Mouse (Mus musculus) C2C12 (cell line): Measurements from ENCODE around the gene Cyyr1. TPM values are rescaled to one million over a fixed set of nuclear protein-coding genes. Genes with fewer than 3 reads are reported as not detected.

Experiments used
- H3K27me3 ChIP-seq: one replicate; pipeline ENCODE4 v1.6.1; 2011; ENCODE audit not compliant: control insufficient read depth, insufficient read depth, insufficient read length
- H3K36me3 ChIP-seq: one replicate; pipeline ENCODE4 v1.6.1; 2011; ENCODE audit not compliant: control insufficient read depth, insufficient read depth
- H3K4me3 ChIP-seq: one replicate; pipeline ENCODE4 v1.5.1; 2011; ENCODE audit warnings: mild to moderate bottlenecking, control low read depth; ENCODE audit not compliant: poor library complexity, insufficient read depth, severe bottlenecking
- H3K79me2 ChIP-seq: one replicate; pipeline ENCODE4 v1.6.1; 2011; ENCODE audit not compliant: control insufficient read depth, insufficient read depth
- H3K79me3 ChIP-seq: one replicate; pipeline ENCODE4 v1.6.1; 2011; ENCODE audit warnings: low read depth, control low read depth
- H3ac ChIP-seq: one replicate; pipeline ENCODE3; 2011; ENCODE audit warnings: low read depth; ENCODE audit not compliant: control insufficient read depth, insufficient read length
- CEBPB ChIP-seq: IDR thresholded peaks from one replicate; pipeline ENCODE4 v1.6.1; 2011; ENCODE audit warnings: low read depth, mild to moderate bottlenecking, control low read depth, moderate library complexity
- CTCF ChIP-seq: IDR thresholded peaks from one replicate; pipeline ENCODE4 v1.5.1; 2011; ENCODE audit not compliant: control insufficient read depth, insufficient read depth, insufficient read length
- FOSL1 ChIP-seq: IDR thresholded peaks from one replicate; pipeline ENCODE4 v1.8.0; 2011; ENCODE audit warnings: mild to moderate bottlenecking, low read length; ENCODE audit not compliant: poor library complexity, insufficient read depth, severe bottlenecking
- MAX ChIP-seq: IDR thresholded peaks from one replicate; pipeline ENCODE4 v1.6.1; 2011; ENCODE audit warnings: mild to moderate bottlenecking, control low read depth
- MYOD1 ChIP-seq: IDR thresholded peaks from one replicate; pipeline ENCODE4 v1.6.1; 2011; ENCODE audit warnings: low read depth; ENCODE audit not compliant: control insufficient read depth, insufficient read length
- MYOG ChIP-seq: IDR thresholded peaks from one replicate; pipeline ENCODE4 v1.6.1; 2011; ENCODE audit not compliant: control insufficient read depth, insufficient read length; ENCODE audit errors: extremely low read depth
- USF1 ChIP-seq: IDR thresholded peaks from one replicate; pipeline ENCODE4 v1.6.1; 2011; ENCODE audit warnings: low read depth, mild to moderate bottlenecking, control low read depth, moderate library complexity
- polyA plus RNA-seq: library from polyadenylated mRNA; unstranded; fragments of >200 nt; fragmentation: generic; extraction: Trizol; gene quantifications from one replicate; pipeline ENCODE4 v1.2.1, GENCODE M21; 2012; ENCODE audit warnings: missing spikeins

Cyyr1 gene
- polyA plus RNA-seq, 1 experiment = 0.01 TPM

DNA sequence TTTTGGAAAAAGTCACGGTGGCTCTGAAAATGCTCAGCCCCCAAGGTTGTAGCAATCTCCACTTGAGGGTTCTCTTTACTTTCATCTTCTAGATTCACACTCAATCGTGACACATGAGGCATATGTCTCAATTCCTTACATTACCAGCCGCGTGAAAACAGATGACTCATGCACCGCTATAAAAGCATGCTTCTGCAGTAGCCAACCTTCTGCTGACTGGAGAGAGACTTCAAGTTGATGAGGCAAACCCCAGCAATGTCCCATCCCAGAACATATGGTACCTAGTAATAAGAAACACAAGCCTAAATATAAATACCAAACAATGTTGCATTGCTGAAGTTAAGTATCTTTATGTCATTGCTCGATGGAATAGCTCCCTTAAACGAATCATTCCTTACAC is 65.9 kb downstream of the Cyyr1 start:
- Histone ChIP-seq H3K36me3 (no peaks in the 10 kb centered on the region), H3K27me3 (no peaks in the 10 kb centered on the region)

DNA sequence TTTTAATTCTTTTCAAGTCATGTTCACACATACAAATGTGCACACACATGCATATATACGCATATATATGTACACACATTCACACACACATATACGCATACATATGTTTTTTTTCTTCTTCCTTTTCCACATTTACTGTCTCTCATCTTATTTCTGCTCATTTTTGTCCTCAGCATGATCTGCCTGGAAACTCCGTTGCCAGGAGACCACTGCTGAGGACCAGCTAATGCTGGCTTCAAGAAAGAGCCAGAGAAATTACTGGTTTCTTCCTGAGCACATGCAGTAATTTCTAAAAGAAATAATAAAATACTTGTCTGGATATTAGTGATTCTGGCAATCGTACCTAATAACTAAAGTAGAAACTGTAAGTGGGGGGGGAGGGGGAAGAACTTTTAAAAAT is 68.6 kb downstream of the Cyyr1 start:
- no peak overlapping the region for H3K4me3 ChIP-seq
- H3K36me3 ChIP-seq = no peaks in the 10 kb centered on the region
- no peaks in the 10 kb centered on the region for H3K27me3 ChIP-seq
- no peak for TF ChIP-seq CTCF
- no peak for TF ChIP-seq FOSL1
- TF ChIP-seq CEBPB = no peak
- no peaks in the 10 kb centered on the region for H3K79me3 ChIP-seq
- no peak overlapping the region for H3ac ChIP-seq
- no peaks in the 10 kb centered on the region for H3K79me2 ChIP-seq

More for the DNA sequence above, 65.9 kb downstream of the Cyyr1 start:
- Histone ChIP-seq H3K79me2 (no peaks in the 10 kb centered on the region), H3K79me3 (no peaks in the 10 kb centered on the region), H3ac (no peak overlapping the region), H3K4me3 (no peak overlapping the region)
- TF ChIP-seq USF1 (no peak), FOSL1 (no peak), MYOD1 (no peak), MYOG (no peak), CEBPB (no peak), MAX (no peak), CTCF (no peak)

DNA sequence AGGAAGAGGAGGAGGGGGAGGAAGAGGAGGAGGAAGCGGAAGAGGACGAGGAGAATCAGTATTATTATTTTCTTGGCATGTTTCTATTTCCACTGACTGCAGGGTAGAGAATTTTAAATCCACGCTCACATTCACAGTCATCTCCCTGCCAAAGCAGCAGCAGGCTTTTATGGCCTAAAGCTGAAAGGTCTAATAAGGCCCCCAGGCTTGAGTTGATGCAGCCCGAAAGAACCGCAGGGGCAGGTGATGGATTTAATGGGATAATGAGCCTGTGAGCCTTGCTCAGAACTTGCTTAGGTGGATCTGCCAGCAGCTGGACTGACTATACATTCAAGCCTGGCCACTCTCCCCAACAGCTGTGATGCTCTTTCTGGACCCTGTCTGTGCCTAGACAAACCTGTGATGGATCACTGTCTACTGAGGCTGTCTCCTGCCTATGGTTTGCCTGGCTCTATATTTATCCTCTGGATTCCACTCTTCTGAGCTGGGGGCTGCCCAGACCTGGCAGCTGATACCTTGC is 78.6 kb downstream of the Cyyr1 start:
- H3K4me3 ChIP-seq = no peak overlapping the region
- TF ChIP-seq MYOG = no peak
- TF ChIP-seq MYOD1 = no peak
- no peak for TF ChIP-seq CEBPB
- no peak for TF ChIP-seq CTCF
- TF ChIP-seq USF1 = no peak
- TF ChIP-seq MAX = no peak
- no peak for TF ChIP-seq FOSL1
- H3ac ChIP-seq = no peak overlapping the region
- H3K27me3 ChIP-seq = no peaks in the 10 kb centered on the region
- H3K79me2 ChIP-seq = no peaks in the 10 kb centered on the region
- no peaks in the 10 kb centered on the region for H3K36me3 ChIP-seq
- no peaks in the 10 kb centered on the region for H3K79me3 ChIP-seq

GRCm38 (mm10) chr16:85470057-85470456 is 83.1 kb downstream of the Cyyr1 start:
- no peaks in the 10 kb centered on the region for H3K27me3 ChIP-seq
- no peak overlapping the region for H3K4me3 ChIP-seq
- no peak overlapping the region for H3ac ChIP-seq
- TF ChIP-seq USF1 = no peak
- no peak for TF ChIP-seq MAX
- TF ChIP-seq MYOD1 = no peak
- no peaks in the 10 kb centered on the region for H3K79me3 ChIP-seq
- H3K79me2 ChIP-seq = no peaks in the 10 kb centered on the region
- no peaks in the 10 kb centered on the region for H3K36me3 ChIP-seq

- Histone ChIP-seq H3K36me3 (no peaks in the 10 kb centered on the region), H3K79me3 (no peaks in the 10 kb centered on the region), H3K79me2 (no peaks in the 10 kb centered on the region), H3K4me3 (no peak overlapping the region), H3K27me3 (no peaks in the 10 kb centered on the region), H3ac (no peak overlapping the region)
- TF ChIP-seq FOSL1 (no peak), CTCF (no peak), MAX (no peak), MYOD1 (no peak), MYOG (no peak), USF1 (no peak), CEBPB (no peak)
Measured at GRCm38 (mm10) chr16:85455043-85455442, 98.2 kb downstream of the Cyyr1 start.

GRCm38 (mm10) chr16:85446306-85446705 is 106.9 kb downstream of the Cyyr1 start:
- Histone ChIP-seq H3ac (no peak overlapping the region), H3K79me2 (no peaks in the 10 kb centered on the region), H3K36me3 (no peaks in the 10 kb centered on the region), H3K4me3 (no peak overlapping the region), H3K79me3 (no peaks in the 10 kb centered on the region), H3K27me3 (no peaks in the 10 kb centered on the region)
- TF ChIP-seq USF1 = no peak
- TF ChIP-seq MYOD1 = no peak
- TF ChIP-seq CTCF = no peak
- no peak for TF ChIP-seq FOSL1
- no peak for TF ChIP-seq CEBPB
- no peak for TF ChIP-seq MAX
- TF ChIP-seq MYOG = no peak
